Mouse (Mus musculus): ENCODE measurements around the gene Klk1b4. TPM values are rescaled to one million over a fixed set of nuclear protein-coding genes. Genes with fewer than 3 reads are reported as not detected.

The Klk1b4 gene
- polyA plus RNA-seq, 1 experiment from 2014 or later: not detected

GRCm38 (mm10) chr7:44253023-44253616, 45.9 kb downstream of the Klk1b4 start:
- no peak for DNase-seq (ENCODE audit: low read depth, low spot score)
- in situ Hi-C loops (cut with MboI; ENCODE audit: low pct_unique_long_range_greater_than_20kb): no loop called here
- no peak for ATAC-seq
- ChIA-PET POLR2A (interaction anchor here (0.6 kb wide), 1 partner anchor 30 kb away, joined by 5 read pairs; no protein-coding TSS in a partner anchor), CTCF (interaction anchor here (1.1 to 1.4 kb wide), 2 partner anchors 10 kb away, joined by 4 to 5 read pairs; no protein-coding TSS in a partner anchor)
- no peak for TF ChIP-seq CTCF (IDR thresholded peaks at IDR 0.05)
- H3K27me3 ChIP-seq: no peaks in the 10 kb centered on the region

- ChIA-PET POLR2A (interaction anchor here (0.7 kb wide), 1 partner anchor 119 kb away, joined by 5 read pairs; no protein-coding TSS in a partner anchor), CTCF (no interaction called here)
- no peak for ATAC-seq
- no peaks in the 10 kb centered on the region for H3K27me3 ChIP-seq
- in situ Hi-C loops (cut with MboI; ENCODE audit: low pct_unique_long_range_greater_than_20kb): loop anchor here (5.0 kb wide), 1 partner anchor 212 kb away; the partner anchor contains the start of genes Aspdh and Josd2
- DNase-seq (ENCODE audit: low read depth, low spot score): no peak
- no peak for TF ChIP-seq CTCF (IDR thresholded peaks at IDR 0.05)
These were observed 47.7 kb downstream of the Klk1b4 start for GRCm38 (mm10) chr7:44254930-44255329.

GRCm38 (mm10) chr7:44257278-44257677, 50.0 kb downstream of the Klk1b4 start, which contains the start of gene Acp4:
Acp4 (minus strand) TSS chr7:44257378.
- ATAC-seq: no peak
- POLR2A ChIA-PET: no interaction called here
- no peak for TF ChIP-seq CTCF (IDR thresholded peaks at IDR 0.05)
- in situ Hi-C loops (cut with MboI; ENCODE audit: low pct_unique_long_range_greater_than_20kb): loop anchor here (5.0 kb wide), 1 partner anchor 210 kb away; the partner anchor contains the start of genes Aspdh and Josd2
- peaks cover 3% of the 10 kb centered on the region for H3K27me3 ChIP-seq
- no peak for DNase-seq (ENCODE audit: low read depth, low spot score)
- CTCF ChIA-PET: no interaction called here

- in situ Hi-C loops (cut with MboI; ENCODE audit: low pct_unique_long_range_greater_than_20kb): loop anchor here (5.0 kb wide), 2 partner anchors 42 to 92 kb away; no protein-coding TSS in a partner anchor
- TF ChIP-seq CTCF (IDR thresholded peaks at IDR 0.05): no peak
- DNase-seq (ENCODE audit: low read depth, low spot score): no peak
- ChIA-PET CTCF (interaction anchor here (1.0 to 1.2 kb wide), 2 partner anchors 67 to 91 kb away, joined by 3 read pairs; no protein-coding TSS in a partner anchor), POLR2A (interaction anchor here (0.6 to 0.7 kb wide), 2 partner anchors 8 to 91 kb away, joined by 3 to 4 read pairs; no protein-coding TSS in a partner anchor)
- peaks cover 3% of the 10 kb centered on the region for H3K27me3 ChIP-seq
- no peak for ATAC-seq
These were observed 53.2 kb downstream of the Klk1b4 start for GRCm38 (mm10) chr7:44260410-44260809.

- peaks cover 3% of the 10 kb centered on the region for H3K27me3 ChIP-seq
- DNase-seq (ENCODE audit: low read depth, low spot score) (no peak), ATAC-seq (no peak)
- ChIA-PET POLR2A (interaction anchor here (0.6 kb wide), 1 partner anchor 9 kb away, joined by 3 read pairs; no protein-coding TSS in a partner anchor), CTCF (interaction anchor here (1.2 kb wide), 1 partner anchor 67 kb away, joined by 3 read pairs; no protein-coding TSS in a partner anchor)
- no peak for TF ChIP-seq CTCF (IDR thresholded peaks at IDR 0.05)
- in situ Hi-C loops (cut with MboI; ENCODE audit: low pct_unique_long_range_greater_than_20kb): loop anchor here (5.0 kb wide), 2 partner anchors 41 to 91 kb away; no protein-coding TSS in a partner anchor
These were observed 53.9 kb downstream of the Klk1b4 start, which contains the start of gene Gm15517 for GRCm38 (mm10) chr7:44261147-44261546. Gm15517 (plus strand) TSS chr7:44261447.

Other genes starting within 250 kb of the Klk1b4 start
- not detected for gene Klk1b1, start 240.7 kb upstream of the Klk1b4 start, polyA plus RNA-seq (2021)
- gene Klk1b9, start 231.4 kb upstream of the Klk1b4 start, polyA plus RNA-seq (2021): not detected
- not detected for gene Klk1b11, start 211.6 kb upstream of the Klk1b4 start, polyA plus RNA-seq (2021)
- not detected for gene Klk1b26, start 195.3 kb upstream of the Klk1b4 start, polyA plus RNA-seq (2021)
- not detected for gene Klk1b27, start 155.1 kb upstream of the Klk1b4 start, polyA plus RNA-seq (2021)
- gene Klk1b21, start 105.1 kb upstream of the Klk1b4 start, polyA plus RNA-seq (2021): not detected
- not detected for gene Klk1b22, start 94.8 kb upstream of the Klk1b4 start, polyA plus RNA-seq (2021)
- gene Klk1b16, start 70.7 kb upstream of the Klk1b4 start, polyA plus RNA-seq (2021): not detected
- gene Klk1b24, start 19.2 kb upstream of the Klk1b4 start, polyA plus RNA-seq (2021): not detected
- gene Klk1b3, start 9.2 kb upstream of the Klk1b4 start, polyA plus RNA-seq (2021): not detected
- gene Klk1b5, start 8.5 kb downstream of the Klk1b4 start, polyA plus RNA-seq (2021): not detected
- gene Klk1, start 17.9 kb downstream of the Klk1b4 start, polyA plus RNA-seq (2021): not detected
- not detected for gene Gm36864, start 28.7 kb downstream of the Klk1b4 start, polyA plus RNA-seq (2021)
- gene 1700028J19Rik, start 39.3 kb downstream of the Klk1b4 start, polyA plus RNA-seq (2021): 0.23 TPM
- gene 2410002F23Rik, start 39.3 kb downstream of the Klk1b4 start, polyA plus RNA-seq (2021): 32.3 TPM
- gene Acp4, start 49.9 kb downstream of the Klk1b4 start, polyA plus RNA-seq (2021): not detected
- not detected for gene Gm15517, start 54.0 kb downstream of the Klk1b4 start, polyA plus RNA-seq (2021)
- 0.68 TPM for gene Clec11a, start 99.5 kb downstream of the Klk1b4 start, polyA plus RNA-seq (2021)
- gene Shank1, start 102.8 kb downstream of the Klk1b4 start, polyA plus RNA-seq (2021): 1.9 TPM
- 6.4 TPM for gene Syt3, start 176.7 kb downstream of the Klk1b4 start, polyA plus RNA-seq (2021)
- 0.98 TPM for gene 1700008O03Rik, start 178.4 kb downstream of the Klk1b4 start, polyA plus RNA-seq (2021)
- 0.03 TPM for gene Lrrc4b, start 221.6 kb downstream of the Klk1b4 start, polyA plus RNA-seq (2021)